Mouse (Mus musculus): Measurements from ENCODE around the gene Tspan7. TPM values are rescaled to one million over a fixed set of nuclear protein-coding genes. Genes with fewer than 3 reads are reported as not detected.

Gene Tspan7
- polyA plus RNA-seq, 1 experiment, result 0.37 TPM

- TF ChIP-seq FLI1 (IDR thresholded peaks at IDR 0.05; ENCODE audit: low read length), result no peak
- TF ChIP-seq GATA1 (IDR thresholded peaks at IDR 0.05; ENCODE audit: borderline replicate concordance, low read length), result no peak
- Histone ChIP-seq H3K4me3 (replicated peaks) (no peak overlapping the region), H3K4me1 (no peaks in the 10 kb centered on the region), H3K36me3 (replicated peaks; ENCODE audit: low read length) (no peaks in the 10 kb centered on the region), H3K27me3 (replicated peaks) (peaks cover 6% of the 10 kb centered on the region), H3K9me3 (0 out of 2 replicates have a peak, but pooled peaks cover 3% of the 10 kb centered on the region)
Observed at GRCm38 (mm10) chrX:10539009-10539408, 54.1 kb downstream of the Tspan7 start.

- no peak for TF ChIP-seq FLI1 (IDR thresholded peaks at IDR 0.05; ENCODE audit: low read length)
- no peak for TF ChIP-seq GATA1 (IDR thresholded peaks at IDR 0.05; ENCODE audit: borderline replicate concordance, low read length)
- Histone ChIP-seq H3K4me3 (replicated peaks) (no peak overlapping the region), H3K4me1 (no peaks in the 10 kb centered on the region), H3K36me3 (replicated peaks; ENCODE audit: low read length) (no peaks in the 10 kb centered on the region), H3K9me3 (0 out of 2 replicates have a peak, but pooled peaks cover 3% of the 10 kb centered on the region), H3K27me3 (replicated peaks) (peaks cover 6% of the 10 kb centered on the region)
Observed at GRCm38 (mm10) chrX:10539482-10540166, 54.7 kb downstream of the Tspan7 start.

GRCm38 (mm10) chrX:10546840-10547239, 61.9 kb downstream of the Tspan7 start:
- TF ChIP-seq GATA1 (IDR thresholded peaks at IDR 0.05; ENCODE audit: borderline replicate concordance, low read length) (no peak), FLI1 (IDR thresholded peaks at IDR 0.05; ENCODE audit: low read length) (no peak)
- H3K36me3 ChIP-seq (replicated peaks; ENCODE audit: low read length), result no peaks in the 10 kb centered on the region
- no peaks in the 10 kb centered on the region for H3K9me3 ChIP-seq
- no peak overlapping the region for H3K4me3 ChIP-seq (replicated peaks)
- no peaks in the 10 kb centered on the region for H3K27me3 ChIP-seq (replicated peaks)
- H3K4me1 ChIP-seq, result no peaks in the 10 kb centered on the region

- Histone ChIP-seq H3K27me3 (replicated peaks) (no peaks in the 10 kb centered on the region), H3K9me3 (no peaks in the 10 kb centered on the region), H3K36me3 (replicated peaks; ENCODE audit: low read length) (no peaks in the 10 kb centered on the region), H3K4me3 (replicated peaks) (no peak overlapping the region), H3K4me1 (no peaks in the 10 kb centered on the region)
- TF ChIP-seq FLI1 (IDR thresholded peaks at IDR 0.05; ENCODE audit: low read length) (no peak), GATA1 (IDR thresholded peaks at IDR 0.05; ENCODE audit: borderline replicate concordance, low read length) (no peak)
Observed at GRCm38 (mm10) chrX:10549708-10550107, 64.8 kb downstream of the Tspan7 start.

- no peaks in the 10 kb centered on the region for H3K27me3 ChIP-seq (replicated peaks)
- H3K4me1 ChIP-seq, result no peaks in the 10 kb centered on the region
- H3K36me3 ChIP-seq (replicated peaks; ENCODE audit: low read length), result no peaks in the 10 kb centered on the region
- H3K9me3 ChIP-seq, result no peaks in the 10 kb centered on the region
- H3K4me3 ChIP-seq (replicated peaks), result no peak overlapping the region
- TF ChIP-seq GATA1 (IDR thresholded peaks at IDR 0.05; ENCODE audit: borderline replicate concordance, low read length) (no peak), FLI1 (IDR thresholded peaks at IDR 0.05; ENCODE audit: low read length) (no peak)
Observed at GRCm38 (mm10) chrX:10556899-10557298, 71.9 kb downstream of the Tspan7 start.

GRCm38 (mm10) chrX:10557596-10557995, 72.6 kb downstream of the Tspan7 start:
- TF ChIP-seq FLI1 (IDR thresholded peaks at IDR 0.05; ENCODE audit: low read length) (no peak), GATA1 (IDR thresholded peaks at IDR 0.05; ENCODE audit: borderline replicate concordance, low read length) (no peak)
- H3K4me3 ChIP-seq (replicated peaks), result no peak overlapping the region
- H3K4me1 ChIP-seq, result no peaks in the 10 kb centered on the region
- H3K9me3 ChIP-seq, result no peaks in the 10 kb centered on the region
- H3K36me3 ChIP-seq (replicated peaks; ENCODE audit: low read length), result no peaks in the 10 kb centered on the region
- H3K27me3 ChIP-seq (replicated peaks), result no peaks in the 10 kb centered on the region

GRCm38 (mm10) chrX:10558625-10559024, 73.7 kb downstream of the Tspan7 start:
- no peaks in the 10 kb centered on the region for H3K27me3 ChIP-seq (replicated peaks)
- H3K9me3 ChIP-seq, result no peaks in the 10 kb centered on the region
- no peaks in the 10 kb centered on the region for H3K36me3 ChIP-seq (replicated peaks; ENCODE audit: low read length)
- no peaks in the 10 kb centered on the region for H3K4me1 ChIP-seq
- no peak for TF ChIP-seq FLI1 (IDR thresholded peaks at IDR 0.05; ENCODE audit: low read length)
- TF ChIP-seq GATA1 (IDR thresholded peaks at IDR 0.05; ENCODE audit: borderline replicate concordance, low read length), result no peak
- H3K4me3 ChIP-seq (replicated peaks), result no peak overlapping the region

DNA sequence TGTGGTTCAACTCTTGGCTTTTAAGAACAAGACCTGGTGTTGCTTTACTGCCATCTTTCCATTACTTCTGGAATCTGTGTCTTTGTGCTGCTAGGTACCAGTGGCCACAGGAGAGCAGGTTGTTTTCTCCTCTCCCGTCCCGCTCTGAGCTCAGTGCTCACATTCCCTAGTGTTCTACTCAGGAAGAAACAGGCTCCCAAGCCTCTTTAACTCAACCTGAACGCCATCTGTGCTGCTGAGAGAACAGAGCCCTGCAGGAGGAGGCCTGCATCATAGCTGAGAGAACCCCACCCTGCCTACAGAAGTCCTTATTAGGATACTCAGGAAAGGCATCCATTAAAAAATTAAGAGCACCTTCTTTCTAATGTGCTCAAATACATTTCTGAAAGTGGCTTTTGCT, 80.9 kb downstream of the Tspan7 start:
- TF ChIP-seq FLI1 (IDR thresholded peaks at IDR 0.05; ENCODE audit: low read length), result no peak
- no peak for TF ChIP-seq GATA1 (IDR thresholded peaks at IDR 0.05; ENCODE audit: borderline replicate concordance, low read length)

DNA sequence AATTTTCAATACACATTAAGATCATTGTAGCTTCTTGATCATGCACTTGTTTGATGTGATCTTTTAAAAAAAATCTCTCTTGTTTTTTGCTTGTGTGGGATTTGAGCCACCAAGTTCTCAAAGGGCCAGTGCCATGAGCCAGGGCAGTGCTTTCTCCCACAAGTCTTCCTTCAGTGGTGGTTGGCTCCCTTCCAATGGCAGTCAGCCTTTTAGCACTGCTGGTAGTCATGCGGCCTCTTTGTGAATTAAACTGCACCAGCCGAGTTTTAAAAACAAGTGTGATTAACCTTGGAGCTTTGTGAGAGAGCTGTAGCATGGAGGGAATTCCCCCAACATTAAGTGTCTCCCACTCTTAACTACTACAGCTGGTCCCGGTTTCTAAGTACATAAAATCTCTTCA, 89.6 kb downstream of the Tspan7 start:
- Histone ChIP-seq H3K4me3 (replicated peaks) (no peak overlapping the region), H3K9me3 (peaks cover 7% of the 10 kb centered on the region), H3K27me3 (replicated peaks) (peaks cover 3% of the 10 kb centered on the region), H3K36me3 (replicated peaks; ENCODE audit: low read length) (no peaks in the 10 kb centered on the region), H3K4me1 (no peaks in the 10 kb centered on the region)
- TF ChIP-seq GATA1 (IDR thresholded peaks at IDR 0.05; ENCODE audit: borderline replicate concordance, low read length), result no peak
- TF ChIP-seq FLI1 (IDR thresholded peaks at IDR 0.05; ENCODE audit: low read length), result no peak

More for the DNA sequence above, 80.9 kb downstream of the Tspan7 start:
- no peaks in the 10 kb centered on the region for H3K9me3 ChIP-seq
- H3K27me3 ChIP-seq (replicated peaks), result peaks cover 6% of the 10 kb centered on the region
- no peaks in the 10 kb centered on the region for H3K36me3 ChIP-seq (replicated peaks; ENCODE audit: low read length)
- H3K4me3 ChIP-seq (replicated peaks), result no peak overlapping the region
- no peaks in the 10 kb centered on the region for H3K4me1 ChIP-seq

DNA sequence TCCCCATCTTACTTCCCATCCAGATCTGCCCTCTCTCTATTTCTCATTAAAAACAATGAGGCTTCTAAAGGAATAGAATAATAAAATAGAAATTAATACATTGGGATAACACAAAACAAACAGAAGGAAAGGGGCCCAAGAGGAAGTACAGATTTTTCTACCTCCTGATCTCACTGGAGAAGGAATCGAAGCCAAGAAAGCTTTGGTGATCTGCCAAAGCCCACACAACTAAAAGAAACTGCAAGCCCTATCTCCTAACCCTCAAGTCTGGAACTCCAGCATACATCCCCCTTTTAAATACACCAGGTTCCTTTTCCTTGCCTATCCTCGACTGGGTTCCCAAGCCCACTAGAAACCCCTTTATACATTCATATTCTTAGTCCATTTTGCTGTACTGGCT, 90.4 kb downstream of the Tspan7 start:
- Histone ChIP-seq H3K9me3 (peaks cover 7% of the 10 kb centered on the region), H3K4me1 (no peaks in the 10 kb centered on the region), H3K4me3 (replicated peaks) (no peak overlapping the region), H3K36me3 (replicated peaks; ENCODE audit: low read length) (no peaks in the 10 kb centered on the region), H3K27me3 (replicated peaks) (peaks cover 5% of the 10 kb centered on the region)
- no peak for TF ChIP-seq FLI1 (IDR thresholded peaks at IDR 0.05; ENCODE audit: low read length)
- no peak for TF ChIP-seq GATA1 (IDR thresholded peaks at IDR 0.05; ENCODE audit: borderline replicate concordance, low read length)

All from megakaryocyte, embryonic 14.5 days (primary cell).